ENCODE assay signal across 11 mouse cellular contexts in genomic region chr10:80016931-80017330, GRCm38 (mm10). TPM values are rescaled to one million over a fixed set of nuclear protein-coding genes. Genes with fewer than 3 reads are reported as not detected.
DNase-seq lines count a peak whose midpoint lies in the region; ATAC-seq lines count a peak whose summit lies in the region.
"Had no signal": no experiment of that assay in that cellular context is flagged by ENCODE, and none has a peak within 500 bp of the region (broad histone marks: within the 10 kb centered on the region; RNA-seq: fewer than 3 reads in every experiment).

No protein-coding gene starts in this region.

- no peak overlapping the region for H3K4me3 ChIP-seq in heart, embryonic 11.5 days (ENCODE audit: low read depth, low read length)
- H3K4me3 ChIP-seq in liver, embryonic 16.5 days (ENCODE audit: low read depth, low read length) = peak overlapping the region; percentile 60
- H3K4me3 ChIP-seq: kidney, embryonic 15.5 days; limb, embryonic 12.5 days had no signal

- H3K27ac ChIP-seq in heart, embryonic 11.5 days (ENCODE audit: low read depth, low read length) = no peak overlapping the region
- H3K27ac ChIP-seq in liver, embryonic 16.5 days (ENCODE audit: low read length) = peak overlapping the region; percentile 74
- H3K27ac ChIP-seq: kidney, embryonic 15.5 days; limb, embryonic 12.5 days had no signal

- peaks cover 31% of the 10 kb centered on the region for H3K4me1 ChIP-seq in heart, embryonic 11.5 days (ENCODE audit: control insufficient read depth, insufficient read depth, low read length)
- H3K4me1 ChIP-seq in liver, embryonic 16.5 days (ENCODE audit: control insufficient read depth, low read depth, low read length) = peaks cover 37% of the 10 kb centered on the region

- no peaks in the 10 kb centered on the region for H3K36me3 ChIP-seq in heart, embryonic 11.5 days (ENCODE audit: control insufficient read depth, insufficient read depth, low read length)
- peaks cover 16% of the 10 kb centered on the region; the same call in 1 of the 2 replicates for H3K36me3 ChIP-seq in liver, embryonic 16.5 days (ENCODE audit: control insufficient read depth, insufficient read depth)

- no peak for ATAC-seq in heart, embryonic 11.5 days (replicated peaks; ENCODE audit: insufficient number of reproducible peaks, low FRiP score, low TSS enrichment)
- ATAC-seq in common myeloid progenitor, adult 5-6 weeks (replicated peaks; ENCODE audit: low read depth, poor library complexity, severe bottlenecking) = peak; percentile 9
- no peak for ATAC-seq in liver, embryonic 16.5 days (ENCODE audit: low read depth)

- H3K9me3 ChIP-seq in heart, embryonic 11.5 days (replicated peaks; ENCODE audit: control insufficient read depth, low read length) = no peaks in the 10 kb centered on the region
- no peaks in the 10 kb centered on the region for H3K9me3 ChIP-seq in liver, embryonic 16.5 days (replicated peaks; ENCODE audit: control insufficient read depth, low read length)
- H3K9me3 ChIP-seq: kidney, embryonic 15.5 days; limb, embryonic 12.5 days had no signal

- intact Hi-C loops in heart, postnatal 25 days (cut with DNase I) = no loop called here

- WGBS in heart, embryonic 11.5 days (ENCODE audit: insufficient replicate concordance) = 87% methylated on average over 10 of the region's 10 CpGs
- 17% methylated on average over 10 of the region's 10 CpGs for WGBS in liver, embryonic 16.5 days (ENCODE audit: insufficient replicate concordance)

- H3K27me3 ChIP-seq in heart, embryonic 11.5 days (ENCODE audit: control insufficient read depth, insufficient read depth, low read length) = peaks cover 40% of the 10 kb centered on the region
- H3K27me3 ChIP-seq in liver, embryonic 16.5 days (ENCODE audit: control insufficient read depth, insufficient read depth, low read depth, low read length) = peaks cover 2% of the 10 kb centered on the region; the same call in 1 of the 2 replicates

- no peak for DNase-seq in heart, postnatal 25 days (ENCODE audit: low spot score)
- DNase-seq in 416B (ENCODE audit: low read depth) = peak; percentile 76
- no peak for DNase-seq in cerebellum, postnatal 4 days (ENCODE audit: low spot score in 2 of 2)
- DNase-seq in cerebellum, postnatal 25 days = no peak
- DNase-seq in frontal cortex, postnatal 10 days (ENCODE audit: low spot score in 2 of 2) = no peak
- DNase-seq: embryo, embryonic 11 days had no signal

- H3K4me2 ChIP-seq in heart, embryonic 11.5 days = peak overlapping the region; percentile 1; the same call in 1 of the 2 replicates
- peak overlapping the region; percentile 65 for H3K4me2 ChIP-seq in liver, embryonic 16.5 days (ENCODE audit: low read depth, low read length)
- H3K4me2 ChIP-seq: kidney, embryonic 15.5 days; limb, embryonic 12.5 days had no signal

- no peak overlapping the region for H3K9ac ChIP-seq in heart, embryonic 11.5 days (ENCODE audit: low read depth, low read length)
- peak overlapping the region; percentile 61 for H3K9ac ChIP-seq in liver, embryonic 16.5 days (ENCODE audit: low read depth, low read length)
- H3K9ac ChIP-seq: kidney, embryonic 15.5 days; limb, embryonic 12.5 days had no signal

RNA-seq across cellular contexts. Expression of gene Arhgap45, which starts 0.5 kb away (rescaled TPM):
- 6.2 and 7.5 TPM in 2 replicates for polyA plus RNA-seq in heart, embryonic 11.5 days (2014; fragmentation: Nextera tagmentation; extraction: Ambion mirVana)
- total RNA-seq in heart, postnatal 25 days (2021) = 1 to 10 TPM; 4.7 to 4.9 TPM
- total RNA-seq in common myeloid progenitor, adult 5-6 weeks (2017) = 85.6 and 106 TPM in 2 replicates
- 16.6 and 17.3 TPM in 2 replicates for polyA plus RNA-seq in liver, embryonic 16.5 days (2015; fragmentation: Nextera tagmentation; extraction: Ambion mirVana)

RNA-seq across cellular contexts. Expression of gene Abca7, which starts 20.6 kb away (rescaled TPM):
- 2.1 and 2.8 TPM in 2 replicates for polyA plus RNA-seq in heart, embryonic 11.5 days (2014; fragmentation: Nextera tagmentation; extraction: Ambion mirVana)
- total RNA-seq in heart, postnatal 25 days (2021) = 1 to 10 TPM; 6.5 to 6.7 TPM
- total RNA-seq in common myeloid progenitor, adult 5-6 weeks (2017) = 10.7 and 15.5 TPM in 2 replicates
- polyA plus RNA-seq in liver, embryonic 16.5 days (2015; fragmentation: Nextera tagmentation; extraction: Ambion mirVana) = 8.6 and 9.0 TPM in 2 replicates

RNA-seq across cellular contexts. Expression of gene Polr2e, which starts 22.7 kb away (rescaled TPM):
- 160 and 182 TPM in 2 replicates for polyA plus RNA-seq in heart, embryonic 11.5 days (2014; fragmentation: Nextera tagmentation; extraction: Ambion mirVana)
- 10 to 100 TPM; 79.3 to 81.2 TPM for total RNA-seq in heart, postnatal 25 days (2021)
- total RNA-seq in common myeloid progenitor, adult 5-6 weeks (2017) = 145 and 146 TPM in 2 replicates
- 66.8 and 70.1 TPM in 2 replicates for polyA plus RNA-seq in liver, embryonic 16.5 days (2015; fragmentation: Nextera tagmentation; extraction: Ambion mirVana)

RNA-seq across cellular contexts. Expression of gene Cnn2, which starts 28.5 kb away (rescaled TPM):
- polyA plus RNA-seq in heart, embryonic 11.5 days (2014; fragmentation: Nextera tagmentation; extraction: Ambion mirVana) = 405 and 420 TPM in 2 replicates
- total RNA-seq in heart, postnatal 25 days (2021) = 10 to 100 TPM; 35.9 to 36.6 TPM
- 62.2 and 72.9 TPM in 2 replicates for total RNA-seq in common myeloid progenitor, adult 5-6 weeks (2017)
- polyA plus RNA-seq in liver, embryonic 16.5 days (2015; fragmentation: Nextera tagmentation; extraction: Ambion mirVana) = 42.5 and 44.9 TPM in 2 replicates

RNA-seq across cellular contexts. Expression of gene Gpx4, which starts 30.0 kb away (rescaled TPM):
- 711 and 729 TPM in 2 replicates for polyA plus RNA-seq in heart, embryonic 11.5 days (2014; fragmentation: Nextera tagmentation; extraction: Ambion mirVana)
- 100 to 1,000 TPM; 691 to 812 TPM for total RNA-seq in heart, postnatal 25 days (2021)
- total RNA-seq in common myeloid progenitor, adult 5-6 weeks (2017) = 451 and 481 TPM in 2 replicates
- 553 and 567 TPM in 2 replicates for polyA plus RNA-seq in liver, embryonic 16.5 days (2015; fragmentation: Nextera tagmentation; extraction: Ambion mirVana)

Comparison
In these comparisons a context has a peak if more than half of its experiments do, and no peak if none do; other contexts are left out.
1. RNA of gene Arhgap45, which starts 0.5 kb away (total RNA-seq): 85.6 to 106 TPM in common myeloid progenitor, adult 5-6 weeks; 4.7 to 4.9 TPM in heart, postnatal 25 days; every median in the first group is over 10 times any median in the second.